Mouse (Mus musculus): ENCODE measurements around the gene Marco. TPM values are rescaled to one million over a fixed set of nuclear protein-coding genes. Genes with fewer than 3 reads are reported as not detected.

Marco gene
- total RNA-seq, 2 experiments from 2014 or later: 0.14 TPM; not detected in 1

DNA sequence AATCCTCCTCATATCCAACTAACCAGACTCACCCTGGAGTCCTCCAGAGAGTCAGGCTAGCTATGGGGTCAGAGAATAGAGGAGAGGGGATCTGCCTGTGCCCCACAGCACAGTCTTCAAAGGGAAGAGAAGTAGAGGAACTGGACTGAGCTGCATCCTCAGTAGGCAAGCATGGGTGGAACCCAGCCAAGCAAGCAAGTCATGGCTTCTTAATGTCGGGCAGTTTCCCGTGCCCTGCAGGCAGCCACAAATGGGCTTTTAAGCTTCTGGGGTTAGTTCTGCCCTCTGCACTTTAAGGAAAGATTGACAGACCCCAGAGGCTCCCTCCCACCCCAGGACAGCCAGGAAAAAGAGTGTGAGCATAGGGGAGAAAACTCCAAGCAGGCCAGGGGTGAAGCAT lies 63.2 kb downstream of the Marco start:
- no peak for DNase-seq

DNA sequence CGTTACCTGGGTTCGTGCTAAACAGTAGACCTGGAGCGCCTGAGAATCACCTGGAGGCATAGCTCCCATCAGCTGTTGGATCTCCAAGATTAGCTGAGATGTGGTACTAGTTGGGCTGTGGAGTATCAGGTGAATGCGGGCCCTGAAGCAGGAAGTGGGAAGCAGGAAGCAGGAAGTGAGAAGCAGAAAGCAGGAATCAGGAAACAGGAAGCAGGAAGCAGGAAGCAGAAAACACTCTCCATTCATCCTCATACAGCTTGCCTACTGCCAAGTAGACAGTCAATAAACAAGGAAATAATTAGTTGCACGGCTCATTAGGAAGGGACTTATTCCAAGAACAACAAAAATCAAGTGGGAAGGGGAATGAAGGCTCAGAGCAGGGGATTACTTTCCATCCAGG lies 69.2 kb downstream of the Marco start:
- DNase-seq: no peak

DNA sequence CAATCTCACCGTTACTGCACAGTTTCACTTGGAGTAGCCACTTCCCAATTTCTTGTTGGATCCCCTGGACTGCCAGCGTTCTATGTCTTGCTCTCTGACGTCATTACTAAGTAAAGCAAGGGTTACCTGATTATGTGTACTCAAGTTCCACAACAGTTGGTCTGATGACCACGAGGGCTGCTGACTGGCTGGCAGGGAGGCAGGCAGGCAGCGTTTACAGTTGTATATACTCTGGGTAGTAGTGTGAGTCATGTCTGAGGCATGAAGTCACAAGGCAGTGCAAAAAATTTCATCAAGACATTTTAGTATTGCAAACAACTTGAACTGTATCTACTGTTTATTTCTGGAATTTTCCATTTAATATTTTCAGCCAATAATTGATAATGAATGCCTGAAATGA lies 74.7 kb downstream of the Marco start:
- DNase-seq: no peak

DNA sequence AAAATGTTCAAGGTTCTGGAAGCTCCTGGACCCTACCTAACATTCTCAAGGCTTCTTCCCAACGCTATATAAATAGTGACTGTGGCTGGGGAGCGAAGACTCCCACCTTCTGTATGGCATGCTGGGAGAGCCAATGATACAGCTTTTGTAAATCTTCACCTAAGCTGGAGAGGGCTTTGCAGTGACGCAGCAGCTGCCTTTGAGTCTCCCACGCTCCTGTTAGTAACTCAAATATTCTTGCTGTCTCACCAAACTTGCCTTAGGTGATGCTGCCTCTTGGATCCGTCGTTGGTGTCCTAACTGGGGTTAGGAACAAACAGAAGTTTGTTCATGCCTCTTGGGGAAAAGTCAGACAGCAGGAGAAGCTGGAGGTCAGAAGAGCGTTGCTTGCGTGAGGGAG lies 79.2 kb downstream of the Marco start:
- no peak for DNase-seq

Other genes with a start within 250 kb of the Marco start
- 10 to 100 TPM; 41.2 to 41.4 TPM for gene Steap3, start 232.3 kb downstream of the Marco start, total RNA-seq (2021)
- gene C1ql2, start 164.4 kb downstream of the Marco start, total RNA-seq (2021): not detected
- gene En1, start 97.4 kb upstream of the Marco start, total RNA-seq (2021): 1 to 10 TPM; 7.3 to 9.2 TPM